Mouse (Mus musculus) neural tube, embryonic 11.5 days (tissue): ENCODE measurements at regions not wholly inside any gene's neighbourhood (a gene's known extent, or its start where the extent isn't known, plus 50 kb on each side); places are given as distances from the start of the nearest gene placed in this dataset.

Source experiments
- ATAC-seq: fragments of 200-750 bp; cut with Nextera tagmentation; 2 replicates; pipeline ENCODE4 v1.8.0; 2017; ENCODE audit warnings: moderate number of reproducible peaks, mild to moderate bottlenecking, moderate TSS enrichment, moderate library complexity; ENCODE audit not compliant: insufficient read depth, low FRiP score, low TSS enrichment
- DNase-seq: peaks from one replicate; pipeline ENCODE4 v3.0.0-alpha.2; 2015; ENCODE audit warnings: low spot score
- H3K27ac ChIP-seq: fragments of 300-500 bp; sonication (generic); 2 replicates; pipeline ENCODE4 v1.5.1; 2014; ENCODE audit warnings: low read depth, mild to moderate bottlenecking, low read length
- H3K27me3 ChIP-seq: fragments of 300-500 bp; sonication (generic); 2 replicates; pipeline ENCODE4 v1.6.1; 2014; ENCODE audit warnings: mild to moderate bottlenecking, low read length, mixed read lengths; ENCODE audit not compliant: control insufficient read depth, insufficient read depth
- H3K36me3 ChIP-seq: fragments of 300-500 bp; sonication (generic); 2 replicates; pipeline ENCODE4 v1.6.1; 2014; ENCODE audit warnings: mild to moderate bottlenecking, low read length, moderate library complexity, mixed read lengths; ENCODE audit not compliant: control insufficient read depth, insufficient read depth
- H3K4me1 ChIP-seq: fragments of 300-500 bp; sonication (generic); 2 replicates; pipeline ENCODE4 v1.6.1; 2014; ENCODE audit warnings: low read length, mixed read lengths; ENCODE audit not compliant: control insufficient read depth, insufficient read depth
- H3K4me2 ChIP-seq: fragments of 300-500 bp; sonication (generic); 2 replicates; pipeline ENCODE4 v1.6.1; 2014; ENCODE audit warnings: low read depth, mild to moderate bottlenecking, moderate library complexity
- H3K4me3 ChIP-seq: fragments of 300-500 bp; sonication (generic); 2 replicates; pipeline ENCODE4 v1.5.1; 2014; ENCODE audit warnings: low read depth, low read length
- H3K9ac ChIP-seq: fragments of 300-500 bp; sonication (generic); 2 replicates; pipeline ENCODE4 v1.6.1; 2014; ENCODE audit warnings: mild to moderate bottlenecking, low read length
- H3K9me3 ChIP-seq: fragments of 300-500 bp; sonication (generic); 2 replicates; pipeline ENCODE4 v1.6.1; 2016; ENCODE audit warnings: low read length; ENCODE audit not compliant: control insufficient read depth
- WGBS: fragments of 180-500 bp; shearing (Covaris S2); extraction: QIAGEN DNeasy Blood & Tissue Kit; methylation state at CpG from one replicate; pipeline ENCODE4 v1.1.7; 2014; 5-methylcytosine and 5-hydroxymethylcytosine counted together

GRCm38 (mm10) chr8:41752641-41753040 is 335.8 kb upstream of the Frg1 start:
- DNase-seq: no peak
- Histone ChIP-seq H3K4me2 (no peak overlapping the region), H3K4me1 (no peaks in the 10 kb centered on the region), H3K27ac (no peak overlapping the region), H3K4me3 (no peak overlapping the region), H3K36me3 (no peaks in the 10 kb centered on the region), H3K9ac (no peak overlapping the region), H3K9me3 (no peaks in the 10 kb centered on the region), H3K27me3 (no peaks in the 10 kb centered on the region)
- 91% methylated on average over 2 of the region's 2 CpGs for WGBS
- no peak for ATAC-seq

DNA sequence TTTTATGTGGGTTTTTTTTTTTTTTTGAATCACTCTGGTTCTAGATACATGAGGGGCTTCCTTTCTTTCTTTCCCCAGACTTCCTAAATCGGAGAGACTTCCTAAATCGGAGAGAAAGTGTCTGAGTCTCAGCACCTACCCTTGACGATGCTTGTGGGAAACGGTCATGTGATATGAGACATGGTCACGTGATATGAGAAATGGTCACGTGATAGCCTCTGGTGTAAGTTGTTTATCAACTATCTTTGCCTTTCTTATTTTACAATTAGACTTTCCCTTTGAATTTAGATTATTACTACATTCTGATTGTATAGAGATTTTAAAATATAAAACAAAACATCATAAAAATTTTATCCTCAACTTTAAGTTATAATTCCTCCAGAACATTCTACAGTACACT is 330.1 kb upstream of the Frg1 start:
- Histone ChIP-seq H3K27ac (no peak overlapping the region), H3K9ac (no peak overlapping the region), H3K9me3 (no peaks in the 10 kb centered on the region), H3K27me3 (no peaks in the 10 kb centered on the region), H3K4me3 (no peak overlapping the region), H3K36me3 (no peaks in the 10 kb centered on the region), H3K4me1 (no peaks in the 10 kb centered on the region), H3K4me2 (no peak overlapping the region)
- WGBS: 96% methylated on average over 6 of the region's 6 CpGs
- no peak for ATAC-seq
- DNase-seq: no peak

DNA sequence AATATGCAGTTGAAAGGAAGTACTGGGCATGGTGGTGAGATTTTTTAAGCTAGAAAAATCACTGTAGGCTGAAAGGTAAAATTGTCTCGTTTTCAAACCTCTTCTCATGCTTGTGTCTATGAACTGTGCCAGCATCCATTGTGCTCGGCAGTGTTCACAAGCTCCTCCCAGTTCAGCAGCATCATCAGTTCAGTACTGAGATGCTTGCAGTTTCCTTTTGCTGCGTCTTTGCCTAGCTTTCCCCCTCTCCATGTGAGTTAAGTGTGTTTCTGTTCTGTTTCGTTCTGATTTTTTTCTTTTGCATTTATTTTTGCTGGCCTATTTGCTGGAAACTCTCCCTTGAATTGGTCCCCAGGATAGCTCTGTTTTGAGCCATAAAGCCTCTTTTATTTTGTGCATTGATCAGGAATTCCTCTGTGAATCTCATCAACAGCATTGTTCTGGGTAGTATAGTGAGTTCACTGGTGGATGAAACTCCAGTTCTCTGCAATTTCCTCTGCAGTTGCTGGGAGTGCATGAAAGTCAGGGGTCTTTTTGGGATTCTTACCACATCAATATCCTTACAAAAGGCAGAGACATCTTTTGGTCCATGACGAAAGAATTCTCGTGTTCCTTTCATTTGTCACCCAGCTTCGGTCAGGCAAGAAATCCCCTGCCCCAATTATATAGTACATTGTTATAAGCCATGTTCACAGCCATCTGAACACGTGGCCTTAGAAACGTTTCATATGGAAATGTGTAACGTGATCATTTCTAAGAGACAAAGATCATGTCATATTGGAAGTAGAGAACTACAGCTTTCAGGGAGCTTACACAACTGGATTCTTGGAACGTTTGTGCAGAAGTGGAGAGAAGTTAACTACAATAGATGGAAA is 326.2 kb upstream of the Frg1 start:
- Histone ChIP-seq H3K4me2 (no peak overlapping the region), H3K4me3 (no peak overlapping the region), H3K9me3 (no peaks in the 10 kb centered on the region), H3K4me1 (no peaks in the 10 kb centered on the region), H3K9ac (no peak overlapping the region), H3K27ac (no peak overlapping the region), H3K36me3 (no peaks in the 10 kb centered on the region), H3K27me3 (no peaks in the 10 kb centered on the region)
- ATAC-seq (peak; percentile 65; the same call in 1 of the 2 replicates), DNase-seq (no peak)
- 57% methylated on average over 11 of the region's 11 CpGs for WGBS

DNA sequence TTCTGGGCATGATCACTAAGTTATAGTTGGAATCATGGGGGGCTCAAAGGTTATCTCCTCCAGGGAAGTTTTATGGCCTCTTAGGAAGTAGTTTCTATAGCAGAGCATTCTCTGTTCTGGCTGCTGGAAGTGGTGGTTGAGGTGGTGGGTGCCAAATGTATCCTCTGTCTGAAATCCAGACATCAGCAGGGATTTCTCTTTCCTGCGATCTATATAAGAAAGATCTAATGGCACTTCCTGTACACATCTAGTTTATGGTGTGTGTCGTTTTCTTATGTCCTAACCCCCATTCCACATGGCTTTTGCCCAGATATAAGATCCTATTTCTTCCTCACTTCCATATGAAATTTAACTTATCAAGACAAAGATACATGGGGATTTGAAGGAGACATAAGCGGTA is 300.1 kb upstream of the Frg1 start:
- 91% methylated on average over 3 of the region's 3 CpGs for WGBS
- Histone ChIP-seq H3K9ac (no peak overlapping the region), H3K4me1 (no peaks in the 10 kb centered on the region)

GRCm38 (mm10) chr8:41713634-41714330 is 296.9 kb upstream of the Frg1 start:
- DNase-seq: no peak

More for the DNA sequence above, 300.1 kb upstream of the Frg1 start:
- Histone ChIP-seq H3K4me3 (no peak overlapping the region), H3K36me3 (no peaks in the 10 kb centered on the region), H3K27me3 (no peaks in the 10 kb centered on the region), H3K9me3 (no peaks in the 10 kb centered on the region), H3K4me2 (no peak overlapping the region), H3K27ac (no peak overlapping the region)
- ATAC-seq (no peak), DNase-seq (no peak)

DNA sequence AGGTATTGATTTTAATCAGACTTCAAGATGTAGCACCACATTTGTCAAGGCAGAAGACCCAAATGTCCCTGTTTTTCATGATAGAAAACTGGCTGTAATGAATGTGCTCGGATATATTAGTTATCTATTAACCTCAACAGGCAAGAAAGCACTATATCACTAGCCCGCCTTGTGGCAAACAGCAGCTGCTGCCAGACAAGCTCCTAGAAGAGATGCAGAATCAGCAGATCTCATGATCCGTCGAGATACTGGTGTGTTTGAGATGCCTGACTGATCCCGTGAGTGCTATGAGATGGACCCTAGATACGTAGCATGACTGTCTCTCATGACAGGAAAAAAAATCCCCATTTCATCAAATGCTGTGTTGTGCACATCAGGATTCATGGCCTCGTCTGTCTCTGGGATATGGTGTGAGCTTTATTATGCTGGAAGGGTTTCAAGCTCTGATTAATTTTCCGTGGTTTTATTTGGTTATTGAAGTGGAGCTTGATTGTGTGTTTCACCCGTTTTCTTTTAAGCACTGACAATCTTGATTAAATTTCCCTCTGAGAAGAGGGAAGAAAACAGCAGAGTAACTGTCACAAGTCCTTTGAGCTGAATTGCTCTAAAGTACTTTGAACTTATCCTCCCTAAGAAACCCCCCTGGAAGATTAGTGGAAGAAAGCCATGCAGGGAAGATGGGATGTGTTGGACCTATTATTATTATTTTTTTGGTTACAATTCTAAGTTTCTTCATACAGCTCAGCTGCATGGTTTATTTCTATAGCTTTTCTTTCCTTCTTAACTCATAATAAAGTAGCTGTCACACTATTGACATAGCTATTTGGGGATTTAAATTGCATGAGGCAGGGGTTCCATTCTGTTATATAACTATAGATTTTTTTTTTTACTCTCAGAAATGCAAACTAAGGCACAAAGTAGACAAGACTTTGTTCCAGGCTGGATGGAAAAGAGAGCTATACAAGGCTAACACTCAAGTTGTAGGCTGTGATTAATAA is 287.4 kb upstream of the Frg1 start:
- Histone ChIP-seq H3K4me2 (no peak overlapping the region), H3K9ac (no peak overlapping the region), H3K36me3 (no peaks in the 10 kb centered on the region), H3K4me1 (no peaks in the 10 kb centered on the region), H3K9me3 (no peaks in the 10 kb centered on the region), H3K4me3 (no peak overlapping the region), H3K27me3 (no peaks in the 10 kb centered on the region), H3K27ac (no peak overlapping the region)
- ATAC-seq (no peak), DNase-seq (no peak)
- WGBS: 69% methylated on average over 9 of the region's 9 CpGs

More at GRCm38 (mm10) chr8:41713634-41714330, 296.9 kb upstream of the Frg1 start:
- Histone ChIP-seq H3K9ac (no peak overlapping the region), H3K27ac (no peak overlapping the region), H3K4me1 (no peaks in the 10 kb centered on the region), H3K4me2 (no peak overlapping the region), H3K4me3 (no peak overlapping the region), H3K9me3 (no peaks in the 10 kb centered on the region), H3K36me3 (no peaks in the 10 kb centered on the region), H3K27me3 (no peaks in the 10 kb centered on the region)
- WGBS: 53% methylated on average over 4 of the region's 4 CpGs
- no peak for ATAC-seq
